1 mouse cellular context compared by ENCODE assay signal in genomic region chr13:23582219-23583056, GRCm38 (mm10).
TF ChIP-seq lines count a peak whose summit lies in the region.

No protein-coding gene starts in this region.

TF ChIP-seq in MEL, 35 proteins besides CTCF, POLR2A, EP300 and RAD21 (continued from another document):
- TF ChIP-seq KAT2A (conservative IDR thresholded peaks at IDR 0.05; ENCODE audit: low read depth, low read length), result no peak
